Mouse (Mus musculus) erythroblast, embryonic 14.5 days (primary cell): Measurements from ENCODE around the gene Dhdds.

Experiments used
- GATA1 ChIP-seq: IDR thresholded peaks from 2 replicates; pipeline ENCODE4 v1.6.1; 2012; ENCODE audit warnings: low read length, inconsistent platforms, mixed read lengths
- TAL1 ChIP-seq: IDR thresholded peaks from 3 replicates; pipeline ENCODE4 v1.6.1; 2012; ENCODE audit warnings: low read length, inconsistent platforms, mixed read lengths

DNA sequence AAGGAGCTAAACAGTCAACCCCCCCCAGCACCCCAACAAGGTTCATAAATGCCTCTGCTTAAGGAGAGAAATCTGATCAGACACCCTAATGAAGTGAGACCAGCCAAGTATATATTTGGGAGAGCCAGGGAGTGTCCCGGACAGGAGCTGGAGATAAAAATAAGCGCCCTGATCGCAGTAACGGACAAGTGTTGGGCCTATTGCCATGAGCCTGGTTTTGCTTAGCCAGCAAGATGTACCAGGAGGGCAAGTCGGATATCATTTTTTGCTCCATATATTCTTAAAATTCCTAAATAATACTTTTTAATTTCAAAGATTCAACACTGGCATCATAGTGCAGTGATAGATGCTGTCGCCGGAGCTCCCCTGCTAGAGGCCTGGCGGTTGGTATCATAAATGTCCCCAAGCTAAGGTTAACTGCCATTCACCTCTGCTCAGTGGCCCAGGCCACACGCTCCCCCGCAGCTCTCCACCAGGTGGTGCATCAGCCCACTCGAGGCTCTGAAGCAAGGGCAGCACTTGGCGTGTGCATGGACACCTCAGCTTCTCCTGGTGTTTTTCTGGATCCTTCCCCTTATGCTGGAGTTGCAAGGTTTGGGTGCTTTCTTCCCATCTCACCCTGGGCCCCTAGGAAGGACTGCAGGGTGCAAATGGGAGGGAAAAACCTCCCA lies 12.3 kb upstream of the Dhdds start:
- TF ChIP-seq GATA1 (no peak), TAL1 (no peak)
